Mouse (Mus musculus): ENCODE data around the gene Trappc2l. TPM values are rescaled to one million over a fixed set of nuclear protein-coding genes. Genes with fewer than 3 reads are reported as not detected.
A peak's percentile ranks its signal among the peaks of the same experiment; 100 is the strongest.

The Trappc2l gene
- polyA plus RNA-seq, 1 experiment from 2014 or later, result 60.1 TPM

GRCm38 (mm10) chr8:122646337-122646736, 34.9 kb downstream of the Trappc2l start:
- Histone ChIP-seq H3K4me2 (replicated peaks; ENCODE audit: low read depth, low read length) (no peak overlapping the region), H3K27ac (ENCODE audit: low read length) (no peak overlapping the region), H3K4me3 (ENCODE audit: low read length) (no peak overlapping the region), H3K36me3 (ENCODE audit: insufficient read depth, low read length) (no peaks in the 10 kb centered on the region), H3K9me3 (ENCODE audit: low read length) (no peaks in the 10 kb centered on the region), H3K4me1 (ENCODE audit: insufficient read depth, low read length) (peaks cover 8% of the 10 kb centered on the region; the same call in 1 of the 2 replicates), H3K9ac (replicated peaks; ENCODE audit: low read length) (no peak overlapping the region), H3K27me3 (ENCODE audit: insufficient read depth, low read length) (no peaks in the 10 kb centered on the region)
- ATAC-seq (ENCODE audit: low FRiP score, low TSS enrichment), result no peak
- 83% methylated on average over 16 of the region's 16 CpGs for whole genome bisulfite sequencing

- H3K27ac ChIP-seq (ENCODE audit: low read length), result no peak overlapping the region
- H3K27me3 ChIP-seq (ENCODE audit: insufficient read depth, low read length), result no peaks in the 10 kb centered on the region
- no peaks in the 10 kb centered on the region for H3K36me3 ChIP-seq (ENCODE audit: insufficient read depth, low read length)
- no peak overlapping the region for H3K4me2 ChIP-seq (replicated peaks; ENCODE audit: low read depth, low read length)
- no peak overlapping the region for H3K4me3 ChIP-seq (ENCODE audit: low read length)
- 55% methylated on average over 15 of the region's 15 CpGs for WGBS
- no peak overlapping the region for H3K9ac ChIP-seq (replicated peaks; ENCODE audit: low read length)
- peaks cover 15% of the 10 kb centered on the region; the same call in 1 of the 2 replicates for H3K4me1 ChIP-seq (ENCODE audit: insufficient read depth, low read length)
- no peak for ATAC-seq (ENCODE audit: low FRiP score, low TSS enrichment)
- H3K9me3 ChIP-seq (ENCODE audit: low read length), result no peaks in the 10 kb centered on the region
Measured at GRCm38 (mm10) chr8:122648192-122648970, 36.9 kb downstream of the Trappc2l start.

DNA sequence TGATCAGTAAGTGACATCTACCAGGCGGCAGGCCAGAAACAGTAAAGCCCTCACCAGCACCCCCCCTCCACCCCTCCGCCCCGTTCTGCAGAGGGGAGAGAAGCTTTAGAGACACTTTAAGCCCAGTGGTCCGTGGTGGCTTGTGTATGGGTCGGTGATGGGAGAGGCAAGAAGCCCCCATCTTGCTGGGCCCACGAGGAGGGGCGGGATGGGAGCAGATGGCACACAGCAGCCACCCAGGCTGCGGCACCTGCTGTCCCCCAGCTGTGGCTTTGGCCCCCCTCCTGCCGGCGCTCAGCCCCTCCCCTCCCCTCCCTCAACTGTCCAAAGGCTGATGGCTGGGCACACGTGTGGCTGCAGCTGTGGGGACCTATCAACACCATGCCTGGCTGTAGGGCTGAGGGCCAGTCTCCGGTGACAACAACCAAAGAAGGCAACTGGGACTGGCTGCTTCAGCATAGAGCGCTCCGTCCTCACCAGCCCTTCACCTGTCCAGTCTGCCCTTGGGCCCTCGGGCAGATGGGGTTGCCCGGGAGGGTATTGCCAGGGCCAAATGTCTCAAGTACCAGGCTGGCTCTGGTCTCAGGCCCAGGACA, 40.0 kb downstream of the Trappc2l start:
- no peak for ATAC-seq (ENCODE audit: low FRiP score, low TSS enrichment)
- 80% methylated on average over 16 of the region's 16 CpGs for WGBS
- H3K27me3 ChIP-seq (ENCODE audit: insufficient read depth, low read length), result no peaks in the 10 kb centered on the region

DNA sequence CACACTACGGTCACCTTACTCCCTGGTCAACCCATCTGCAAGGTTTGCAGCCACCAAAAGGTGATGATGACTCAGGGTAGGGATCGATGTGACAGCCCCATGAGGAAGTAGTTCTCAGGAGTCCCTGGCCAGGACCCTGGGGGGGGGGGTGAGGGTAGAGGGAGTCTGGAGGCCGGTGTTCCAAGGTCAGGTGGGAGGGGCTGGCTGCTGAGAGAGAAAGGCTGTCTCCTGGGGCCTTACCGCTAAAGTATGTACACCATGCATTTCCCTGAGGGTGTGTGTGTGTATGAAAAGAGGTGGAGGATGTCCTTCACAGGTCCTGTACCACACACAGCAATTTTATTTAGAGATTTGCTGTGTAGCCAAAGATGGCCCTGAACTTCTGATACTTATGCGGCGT, 41.2 kb downstream of the Trappc2l start:
- H3K4me1 ChIP-seq (ENCODE audit: insufficient read depth, low read length), result peaks cover 38% of the 10 kb centered on the region
- H3K9ac ChIP-seq (replicated peaks; ENCODE audit: low read length), result no peak overlapping the region
- H3K4me2 ChIP-seq (replicated peaks; ENCODE audit: low read depth, low read length), result no peak overlapping the region
- ATAC-seq (ENCODE audit: low FRiP score, low TSS enrichment), result no peak
- no peak overlapping the region for H3K4me3 ChIP-seq (ENCODE audit: low read length)
- 64% methylated on average over 6 of the region's 6 CpGs for WGBS
- no peaks in the 10 kb centered on the region for H3K27me3 ChIP-seq (ENCODE audit: insufficient read depth, low read length)
- H3K27ac ChIP-seq (ENCODE audit: low read length), result no peak overlapping the region
- no peaks in the 10 kb centered on the region for H3K36me3 ChIP-seq (ENCODE audit: insufficient read depth, low read length)
- H3K9me3 ChIP-seq (ENCODE audit: low read length), result no peaks in the 10 kb centered on the region

More for the DNA sequence above, 40.0 kb downstream of the Trappc2l start:
- no peak overlapping the region for H3K4me2 ChIP-seq (replicated peaks; ENCODE audit: low read depth, low read length)
- no peak overlapping the region for H3K9ac ChIP-seq (replicated peaks; ENCODE audit: low read length)
- H3K4me3 ChIP-seq (ENCODE audit: low read length), result no peak overlapping the region
- H3K9me3 ChIP-seq (ENCODE audit: low read length), result no peaks in the 10 kb centered on the region
- H3K36me3 ChIP-seq (ENCODE audit: insufficient read depth, low read length), result no peaks in the 10 kb centered on the region
- no peak overlapping the region for H3K27ac ChIP-seq (ENCODE audit: low read length)
- peaks cover 38% of the 10 kb centered on the region for H3K4me1 ChIP-seq (ENCODE audit: insufficient read depth, low read length)

GRCm38 (mm10) chr8:122654768-122655167, 43.3 kb downstream of the Trappc2l start:
- no peaks in the 10 kb centered on the region for H3K27me3 ChIP-seq (ENCODE audit: insufficient read depth, low read length)
- peak; percentile 52 for ATAC-seq (ENCODE audit: low FRiP score, low TSS enrichment)
- no peak overlapping the region for H3K4me3 ChIP-seq (ENCODE audit: low read length)
- no peak overlapping the region for H3K4me2 ChIP-seq (replicated peaks; ENCODE audit: low read depth, low read length)
- 36% methylated on average over 7 of the region's 7 CpGs for WGBS
- 0 out of 2 replicates have a peak overlapping the region, but pooled peaks have one; percentile 24 for H3K27ac ChIP-seq (ENCODE audit: low read length)
- H3K4me1 ChIP-seq (ENCODE audit: insufficient read depth, low read length), result peaks cover 43% of the 10 kb centered on the region
- H3K9me3 ChIP-seq (ENCODE audit: low read length), result no peaks in the 10 kb centered on the region
- H3K9ac ChIP-seq (replicated peaks; ENCODE audit: low read length), result no peak overlapping the region
- H3K36me3 ChIP-seq (ENCODE audit: insufficient read depth, low read length), result no peaks in the 10 kb centered on the region

DNA sequence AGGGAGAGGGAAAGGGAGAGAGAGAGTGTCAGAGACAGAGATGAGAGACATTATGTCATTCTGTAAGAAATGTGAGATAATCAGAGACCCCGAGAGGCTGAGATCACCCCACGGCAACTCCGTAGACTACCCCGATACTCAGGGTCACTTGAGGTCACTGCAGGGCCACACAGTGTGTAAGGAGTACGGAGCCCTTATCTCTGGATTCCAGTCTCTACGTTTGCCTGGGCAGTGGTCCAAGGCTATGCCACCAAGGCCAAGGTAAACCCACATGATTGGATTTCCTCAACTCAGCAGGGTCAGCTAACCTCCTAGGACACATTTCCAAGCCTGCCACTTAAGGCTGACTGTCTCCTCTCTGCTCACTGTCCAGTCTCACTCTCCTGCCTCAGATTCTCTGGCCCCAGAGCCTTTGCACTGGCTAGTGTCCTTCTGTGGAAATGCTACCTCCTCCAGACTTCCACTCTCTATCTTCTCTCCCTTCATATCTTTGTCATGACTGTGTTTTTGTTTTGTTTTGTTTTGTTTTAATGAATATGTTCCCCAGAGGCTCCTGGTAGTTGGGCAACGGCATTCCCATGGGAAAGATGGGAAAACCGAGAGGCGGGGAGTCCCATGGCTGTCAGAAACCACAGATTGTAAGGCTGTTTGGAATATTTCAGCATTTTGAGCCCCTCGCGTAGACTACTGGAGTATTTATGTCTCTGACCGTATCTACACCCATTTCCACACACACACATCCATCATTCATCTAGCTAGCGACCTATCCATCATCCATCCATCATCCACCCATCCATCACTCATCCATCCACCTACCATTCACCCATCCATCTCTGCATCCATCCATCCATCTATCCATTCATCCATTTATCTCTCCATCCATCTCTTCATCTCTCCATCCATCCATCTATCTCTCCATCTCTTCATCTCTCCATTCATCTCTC, 44.9 kb downstream of the Trappc2l start:
- H3K4me1 ChIP-seq (ENCODE audit: insufficient read depth, low read length), result peaks cover 51% of the 10 kb centered on the region
- H3K9me3 ChIP-seq (ENCODE audit: low read length), result no peaks in the 10 kb centered on the region
- ATAC-seq (ENCODE audit: low FRiP score, low TSS enrichment), result no peak
- no peaks in the 10 kb centered on the region for H3K36me3 ChIP-seq (ENCODE audit: insufficient read depth, low read length)
- H3K27me3 ChIP-seq (ENCODE audit: insufficient read depth, low read length), result no peaks in the 10 kb centered on the region
- H3K27ac ChIP-seq (ENCODE audit: low read length), result peak overlapping the region; percentile 35; the same call in 1 of the 2 replicates
- no peak overlapping the region for H3K4me2 ChIP-seq (replicated peaks; ENCODE audit: low read depth, low read length)
- 64% methylated on average over 13 of the region's 13 CpGs for WGBS
- no peak overlapping the region for H3K9ac ChIP-seq (replicated peaks; ENCODE audit: low read length)
- H3K4me3 ChIP-seq (ENCODE audit: low read length), result no peak overlapping the region

DNA sequence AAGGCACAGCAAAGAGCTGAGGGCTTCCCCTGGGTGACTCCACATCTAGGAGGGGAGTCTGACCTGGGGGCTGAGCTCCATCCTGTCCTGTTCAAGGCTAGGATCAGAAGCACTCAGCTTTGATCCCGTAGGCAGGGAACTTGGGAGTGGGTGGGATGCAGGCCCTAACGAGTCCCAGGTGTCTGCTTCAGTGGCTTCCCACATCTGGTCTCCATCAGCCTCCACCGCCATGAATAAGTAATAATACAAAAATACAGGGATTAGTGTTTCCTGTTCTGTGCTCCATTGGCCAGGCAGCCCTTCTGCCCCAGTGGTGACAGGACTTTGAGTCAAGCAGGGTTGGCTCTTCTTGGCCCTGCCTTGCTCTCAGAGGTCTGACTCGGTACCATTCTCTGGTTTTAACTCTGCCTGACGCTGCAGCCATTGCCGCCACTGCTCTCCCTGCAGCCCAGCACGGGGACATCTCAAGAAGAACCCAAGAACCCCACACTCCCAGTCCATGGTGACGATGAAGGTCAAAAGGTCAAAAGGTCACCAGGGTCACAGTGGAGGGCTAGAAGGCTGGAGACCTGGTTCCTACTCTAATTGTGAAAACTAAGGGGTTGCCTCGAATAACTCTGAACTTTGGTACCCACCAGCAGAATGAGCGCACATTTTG, 46.8 kb downstream of the Trappc2l start:
- ATAC-seq (ENCODE audit: low FRiP score, low TSS enrichment), result no peak
- no peaks in the 10 kb centered on the region for H3K9me3 ChIP-seq (ENCODE audit: low read length)
- peaks cover 57% of the 10 kb centered on the region for H3K4me1 ChIP-seq (ENCODE audit: insufficient read depth, low read length)
- H3K4me3 ChIP-seq (ENCODE audit: low read length), result no peak overlapping the region
- no peak overlapping the region for H3K27ac ChIP-seq (ENCODE audit: low read length)
- H3K27me3 ChIP-seq (ENCODE audit: insufficient read depth, low read length), result no peaks in the 10 kb centered on the region
- H3K36me3 ChIP-seq (ENCODE audit: insufficient read depth, low read length), result no peaks in the 10 kb centered on the region
- 56% methylated on average over 10 of the region's 10 CpGs for WGBS
- no peak overlapping the region for H3K9ac ChIP-seq (replicated peaks; ENCODE audit: low read length)
- H3K4me2 ChIP-seq (replicated peaks; ENCODE audit: low read depth, low read length), result no peak overlapping the region

DNA sequence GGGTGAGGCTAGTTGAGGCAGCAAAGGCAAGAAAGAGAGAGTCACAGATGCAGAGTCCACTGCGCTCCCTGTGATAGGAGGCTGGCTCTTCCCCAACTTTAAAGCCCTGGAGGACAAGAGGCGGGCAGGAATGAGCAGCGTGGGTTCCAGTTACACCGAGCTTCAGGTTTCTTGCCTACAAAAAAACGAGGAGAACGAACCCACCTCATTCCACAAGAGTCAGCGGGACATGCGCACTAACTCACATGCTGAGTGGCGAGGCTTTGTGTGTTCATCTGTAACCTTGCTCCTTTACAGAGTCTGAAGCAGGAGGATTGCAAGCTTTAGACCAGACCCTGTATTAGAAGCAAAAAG, 47.3 kb downstream of the Trappc2l start:
- WGBS, result 42% methylated on average over 9 of the region's 9 CpGs
- peaks cover 57% of the 10 kb centered on the region for H3K4me1 ChIP-seq (ENCODE audit: insufficient read depth, low read length)
- H3K9ac ChIP-seq (replicated peaks; ENCODE audit: low read length), result no peak overlapping the region
- no peaks in the 10 kb centered on the region for H3K36me3 ChIP-seq (ENCODE audit: insufficient read depth, low read length)
- no peaks in the 10 kb centered on the region for H3K9me3 ChIP-seq (ENCODE audit: low read length)
- H3K27ac ChIP-seq (ENCODE audit: low read length), result no peak overlapping the region
- H3K4me2 ChIP-seq (replicated peaks; ENCODE audit: low read depth, low read length), result no peak overlapping the region
- H3K27me3 ChIP-seq (ENCODE audit: insufficient read depth, low read length), result no peaks in the 10 kb centered on the region
- H3K4me3 ChIP-seq (ENCODE audit: low read length), result no peak overlapping the region
- ATAC-seq (ENCODE audit: low FRiP score, low TSS enrichment), result no peak

DNA sequence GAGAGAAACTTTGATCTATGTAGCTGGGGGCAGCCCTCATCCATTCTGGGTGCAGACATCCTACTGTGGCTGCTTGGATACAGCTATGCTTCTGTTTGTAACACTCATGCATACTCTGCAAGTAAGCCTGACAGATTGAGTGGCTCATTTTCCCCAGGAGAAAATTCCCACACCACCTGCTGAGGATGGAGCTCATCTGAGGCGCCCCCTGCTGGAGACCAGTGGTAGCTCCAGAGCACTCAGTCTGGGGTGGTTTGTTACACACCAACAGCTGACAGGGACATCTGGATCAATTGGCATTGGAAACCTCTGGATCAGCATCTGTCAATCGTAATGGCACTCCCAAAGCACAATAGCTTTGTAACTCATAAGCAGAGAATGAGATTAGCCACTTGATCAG, 48.6 kb downstream of the Trappc2l start:
- Histone ChIP-seq H3K27ac (ENCODE audit: low read length) (no peak overlapping the region), H3K4me1 (ENCODE audit: insufficient read depth, low read length) (peaks cover 56% of the 10 kb centered on the region), H3K4me3 (ENCODE audit: low read length) (no peak overlapping the region), H3K36me3 (ENCODE audit: insufficient read depth, low read length) (no peaks in the 10 kb centered on the region), H3K9me3 (ENCODE audit: low read length) (no peaks in the 10 kb centered on the region), H3K4me2 (replicated peaks; ENCODE audit: low read depth, low read length) (no peak overlapping the region), H3K9ac (replicated peaks; ENCODE audit: low read length) (no peak overlapping the region), H3K27me3 (ENCODE audit: insufficient read depth, low read length) (no peaks in the 10 kb centered on the region)
- no peak for ATAC-seq (ENCODE audit: low FRiP score, low TSS enrichment)
- 72% methylated on average over 2 of the region's 2 CpGs for WGBS
